Mouse (Mus musculus) MEL (cell line): ENCODE results near the gene Vps13d. TPM values are rescaled to one million over a fixed set of nuclear protein-coding genes. Genes with fewer than 3 reads are reported as not detected.

Source experiments
- DNase-seq: peaks from one replicate; pipeline ENCODE4 v3.0.0; 2011; ENCODE audit warnings: low read depth, low spot score
- H3K27ac ChIP-seq: 2 replicates; pipeline ENCODE4 v1.5.1; 2012; ENCODE audit warnings: low read depth, mild to moderate bottlenecking, control low read depth, low read length, moderate library complexity; ENCODE audit not compliant: control insufficient read depth
- H3K27me3 ChIP-seq, 2 experiments: fragments of 150-350 bp in 1 of 2; sonication (generic) in 1 of 2; 2 replicates each; pipeline ENCODE4 v1.6.1; 2012; ENCODE audit warnings: low read length in 2 of 2, mild to moderate bottlenecking in 2 of 2, improper control_type of control experiment in 1 of 2, moderate library complexity in 1 of 2; ENCODE audit not compliant: insufficient read depth in 2 of 2, control insufficient read depth in 1 of 2
- H3K36me3 ChIP-seq, 2 experiments: 2 replicates each; pipeline ENCODE4 v1.6.1; 2012 to 2014; ENCODE audit warnings: low read length in 2 of 2, improper control_type of control experiment in 1 of 2, inconsistent platforms in 1 of 2, mild to moderate bottlenecking in 1 of 2; ENCODE audit not compliant: insufficient read depth in 2 of 2, control insufficient read depth in 1 of 2
- H3K4me1 ChIP-seq, 2 experiments: fragments of 150-350 bp in 1 of 2; sonication (generic) in 1 of 2; 2 replicates each; pipeline ENCODE4 v1.6.1; 2012; ENCODE audit warnings: low read length in 2 of 2, improper control_type of control experiment in 1 of 2, mild to moderate bottlenecking in 1 of 2; ENCODE audit not compliant: insufficient read depth in 2 of 2, control insufficient read depth in 1 of 2
- H3K4me3 ChIP-seq, 2 experiments: fragments of 150-350 bp in 1 of 2; sonication (generic) in 1 of 2; 2 replicates each; pipeline ENCODE4 v1.5.1; 2012; ENCODE audit warnings: low read depth in 2 of 2, low read length in 2 of 2, mild to moderate bottlenecking in 2 of 2, moderate library complexity in 2 of 2, control low read depth in 1 of 2, improper control_type of control experiment in 1 of 2; ENCODE audit not compliant: control insufficient read depth in 1 of 2, insufficient read depth in 1 of 2
- H3K79me2 ChIP-seq: 2 replicates; pipeline ENCODE4 v1.6.1; 2012; ENCODE audit warnings: mild to moderate bottlenecking, low read length, moderate library complexity; ENCODE audit not compliant: control insufficient read depth, poor library complexity, insufficient read depth
- H3K9ac ChIP-seq: 2 replicates; pipeline ENCODE4 v1.6.1; 2012; ENCODE audit warnings: low read depth, mild to moderate bottlenecking, control low read depth, low read length, moderate library complexity; ENCODE audit not compliant: control insufficient read depth, poor library complexity, severe bottlenecking
- H3K9me3 ChIP-seq: fragments of 150-350 bp; sonication (generic); replicated peaks from 2 replicates; pipeline ENCODE4 v1.6.1; 2012; ENCODE audit warnings: mild to moderate bottlenecking, low read length, improper control_type of control experiment, moderate library complexity; ENCODE audit not compliant: insufficient read depth
- BHLHE40 ChIP-seq: IDR thresholded peaks from 2 replicates; pipeline ENCODE4 v1.6.1; 2012; ENCODE audit warnings: low read depth, mild to moderate bottlenecking, inconsistent platforms, low read length, improper control_type of control experiment, borderline replicate concordance
- CHD1 ChIP-seq: IDR thresholded peaks from 2 replicates; pipeline ENCODE4 v1.6.1; 2012; ENCODE audit warnings: low read depth, mild to moderate bottlenecking, inconsistent platforms, low read length, improper control_type of control experiment
- CHD2 ChIP-seq: IDR thresholded peaks from 2 replicates; pipeline ENCODE4 v1.6.1; 2011; ENCODE audit warnings: low read length, improper control_type of control experiment
- E2F4 ChIP-seq: IDR thresholded peaks from 2 replicates; pipeline ENCODE4 v1.6.1; 2011; ENCODE audit warnings: low read depth, low read length, improper control_type of control experiment, borderline replicate concordance
- ETS1 ChIP-seq: IDR thresholded peaks from 2 replicates; pipeline ENCODE4 v1.6.1; 2012; ENCODE audit warnings: low read depth, mild to moderate bottlenecking, inconsistent platforms, low read length, improper control_type of control experiment, moderate library complexity
- GABPA ChIP-seq: IDR thresholded peaks from 2 replicates; pipeline ENCODE4 v1.6.1; 2012; ENCODE audit warnings: low read depth, mild to moderate bottlenecking, inconsistent platforms, low read length, improper control_type of control experiment, moderate library complexity
- GATA1 ChIP-seq: IDR thresholded peaks from 2 replicates; pipeline ENCODE4 v1.6.1; 2011; ENCODE audit warnings: low read depth, low read length, improper control_type of control experiment
- KAT2A ChIP-seq: conservative IDR thresholded peaks from 2 replicates; pipeline ENCODE4 v1.6.1; 2012; ENCODE audit warnings: low read depth, low read length, improper control_type of control experiment, inconsistent platforms
- MAFK ChIP-seq: IDR thresholded peaks from 2 replicates; pipeline ENCODE4 v1.6.1; 2011; ENCODE audit warnings: low read depth, mild to moderate bottlenecking, low read length, improper control_type of control experiment, borderline replicate concordance
- MAX ChIP-seq: IDR thresholded peaks from 2 replicates; pipeline ENCODE4 v1.6.1; 2011; ENCODE audit warnings: low read length, improper control_type of control experiment
- MAZ ChIP-seq: IDR thresholded peaks from 2 replicates; pipeline ENCODE4 v1.6.1; 2012; ENCODE audit warnings: low read depth, mild to moderate bottlenecking, inconsistent platforms, low read length, improper control_type of control experiment
- MEF2A ChIP-seq: IDR thresholded peaks from 2 replicates; pipeline ENCODE4 v1.6.1; 2014; ENCODE audit warnings: low read depth, mild to moderate bottlenecking, inconsistent platforms, low read length, improper control_type of control experiment; ENCODE audit not compliant: poor library complexity, insufficient replicate concordance, severe bottlenecking; ENCODE audit errors: extremely low read depth
- MYB ChIP-seq: IDR thresholded peaks from 2 replicates; pipeline ENCODE4 v1.6.1; 2011; ENCODE audit warnings: mild to moderate bottlenecking, low read depth, low read length, improper control_type of control experiment
- MYC ChIP-seq: IDR thresholded peaks from 2 replicates; pipeline ENCODE4 v1.6.1; 2011; ENCODE audit warnings: low read depth, mild to moderate bottlenecking, low read length, improper control_type of control experiment, moderate library complexity
- NRF1 ChIP-seq: IDR thresholded peaks from 2 replicates; pipeline ENCODE4 v1.6.1; 2014; ENCODE audit warnings: low read depth, mild to moderate bottlenecking, inconsistent platforms, low read length, improper control_type of control experiment, moderate library complexity; ENCODE audit not compliant: poor library complexity, insufficient read depth, severe bottlenecking
- POLR2A ChIP-seq, 2 experiments: IDR thresholded peaks; 2 replicates each; pipeline ENCODE4 v1.6.1; 2011 to 2012; ENCODE audit warnings: low read length in 2 of 2, mild to moderate bottlenecking in 2 of 2, control low read depth in 1 of 2, improper control_type of control experiment in 1 of 2, low read depth in 1 of 2, moderate library complexity in 1 of 2; ENCODE audit not compliant: control insufficient read depth in 1 of 2, insufficient read depth in 1 of 2, poor library complexity in 1 of 2
- POLR2AphosphoS5 ChIP-seq: IDR thresholded peaks from 2 replicates; pipeline ENCODE4 v1.6.1; 2012; ENCODE audit warnings: low read depth, borderline replicate concordance, mild to moderate bottlenecking, inconsistent platforms, low read length, moderate library complexity, mixed read lengths
- RAD21 ChIP-seq: IDR thresholded peaks from 2 replicates; pipeline ENCODE4 v1.6.1; 2011; ENCODE audit warnings: mild to moderate bottlenecking, low read depth, low read length, improper control_type of control experiment
- RCOR1 ChIP-seq: IDR thresholded peaks from 2 replicates; pipeline ENCODE4 v1.6.1; 2012; ENCODE audit warnings: low read depth, mild to moderate bottlenecking, inconsistent platforms, low read length, improper control_type of control experiment
- SMC3 ChIP-seq: IDR thresholded peaks from 2 replicates; pipeline ENCODE4 v1.6.1; 2011; ENCODE audit warnings: low read depth, low read length, improper control_type of control experiment
- TBP ChIP-seq: IDR thresholded peaks from 2 replicates; pipeline ENCODE4 v1.8.0; 2011; ENCODE audit warnings: low read depth, low read length, improper control_type of control experiment
- TCF12 ChIP-seq: IDR thresholded peaks from 2 replicates; pipeline ENCODE4 v1.6.1; 2014; ENCODE audit warnings: low read depth, mild to moderate bottlenecking, inconsistent platforms, low read length, improper control_type of control experiment, moderate library complexity
- USF1 ChIP-seq: IDR thresholded peaks from 2 replicates; pipeline ENCODE4 v1.6.1; 2014; ENCODE audit warnings: low read depth, mild to moderate bottlenecking, inconsistent platforms, low read length, improper control_type of control experiment, moderate library complexity
- USF2 ChIP-seq, 2 experiments: IDR thresholded peaks; 2 replicates each; pipeline ENCODE4 v1.6.1; 2011 to 2012; ENCODE audit warnings: improper control_type of control experiment in 2 of 2, low read length in 2 of 2, borderline replicate concordance in 1 of 2, inconsistent platforms in 1 of 2, low read depth in 1 of 2, mild to moderate bottlenecking in 1 of 2; ENCODE audit not compliant: insufficient read depth in 1 of 2
- ZKSCAN1 ChIP-seq: IDR thresholded peaks from 2 replicates; pipeline ENCODE4 v1.6.1; 2012; ENCODE audit warnings: low read depth, mild to moderate bottlenecking, inconsistent platforms, low read length, improper control_type of control experiment, moderate library complexity
- polyA plus RNA-seq, 2 experiments: library from polyadenylated mRNA; stranded (reverse) in 1 of 2; unstranded in 1 of 2; fragments of >175 nt in 1 of 2; fragments of >200 nt in 1 of 2; gene quantifications; 2 replicates each; pipeline versions ENCODE4 v1.2.1 to v1.2.4; 2012; ENCODE audit warnings: low replicate concordance in 2 of 2, low read depth in 1 of 2; ENCODE audit not compliant: insufficient read length in 2 of 2, insufficient read depth in 1 of 2, missing spikeins in 1 of 2
- total RNA-seq: library from RNA; depleted of rRNA; stranded (reverse); fragments of 300-350 nt; gene quantifications from 2 replicates; pipeline ENCODE4 v1.2.3, GENCODE M21; 2012

Vps13d gene
- total and polyA plus RNA-seq, 3 experiments: 8.9 to 14.5 (median 13.2) TPM

- no peaks in the 10 kb centered on the region; a peak in 1 of 4 replicates for H3K36me3 ChIP-seq
- no peak for DNase-seq
- no peaks in the 10 kb centered on the region for H3K4me1 ChIP-seq
- H3K4me3 ChIP-seq: no peak overlapping the region
- H3K79me2 ChIP-seq: no peaks in the 10 kb centered on the region
- H3K9me3 ChIP-seq: no peaks in the 10 kb centered on the region
- H3K9ac ChIP-seq: no peak overlapping the region
- H3K27ac ChIP-seq: no peak overlapping the region
- H3K27me3 ChIP-seq: no peaks in the 10 kb centered on the region
- no peak for TF ChIP-seq TCF12
- no peak for TF ChIP-seq POLR2AphosphoS5
- TF ChIP-seq GATA1: no peak
- TF ChIP-seq MAZ: no peak
- no peak for TF ChIP-seq NRF1
- no peak for TF ChIP-seq POLR2A (IDR thresholded peaks at IDR 0.05; ENCODE audit: control insufficient read depth in 1 of 2, insufficient read depth in 1 of 2, low read depth in 1 of 2, low read length in 2 of 2, poor library complexity in 1 of 2)
- no peak for TF ChIP-seq KAT2A
- no peak for TF ChIP-seq CHD1
- TF ChIP-seq ETS1: no peak
Measured at GRCm38 (mm10) chr4:144988443-144989206, 206.2 kb downstream of the Vps13d start.

GRCm38 (mm10) chr4:144986016-144986805, 208.6 kb downstream of the Vps13d start:
- Histone ChIP-seq H3K9me3 (no peaks in the 10 kb centered on the region), H3K79me2 (no peaks in the 10 kb centered on the region), H3K27me3 (no peaks in the 10 kb centered on the region), H3K27ac (no peak overlapping the region), H3K4me1 (peaks cover 0 to 6% of the 10 kb centered on the region in 2 experiments; a peak in 3 of 4 replicates), H3K9ac (no peak overlapping the region), H3K36me3 (peaks cover 2 to 3% of the 10 kb centered on the region in 2 experiments; a peak in 3 of 4 replicates), H3K4me3 (no peak overlapping the region)
- TF ChIP-seq BHLHE40 (no peak), CHD1 (no peak), RAD21 (no peak), CHD2 (no peak), MYC (no peak), USF2 (IDR thresholded peaks at IDR 0.05; ENCODE audit: borderline replicate concordance in 1 of 2, insufficient read depth in 1 of 2, low read depth in 1 of 2, low read length in 2 of 2) (no peak), MYB (no peak), MAFK (no peak), E2F4 (no peak), MAX (no peak), RCOR1 (no peak), ZKSCAN1 (no peak), TBP (no peak), GABPA (no peak), USF1 (no peak), MEF2A (no peak), KAT2A (no peak), SMC3 (no peak)
- no peak for DNase-seq
